Mouse (Mus musculus) bone marrow macrophage, adult 2 months (primary cell): ENCODE data around the gene Rpl32.

Experiments
- CTCF ChIP-seq: IDR thresholded peaks from 2 replicates; pipeline ENCODE4 v1.5.1; 2012; ENCODE audit warnings: low read depth, mild to moderate bottlenecking, low read length, moderate library complexity
- POLR2A ChIP-seq: IDR thresholded peaks from 2 replicates; pipeline ENCODE4 v1.6.1; 2012; ENCODE audit warnings: mild to moderate bottlenecking, low read depth, low read length, borderline replicate concordance

DNA sequence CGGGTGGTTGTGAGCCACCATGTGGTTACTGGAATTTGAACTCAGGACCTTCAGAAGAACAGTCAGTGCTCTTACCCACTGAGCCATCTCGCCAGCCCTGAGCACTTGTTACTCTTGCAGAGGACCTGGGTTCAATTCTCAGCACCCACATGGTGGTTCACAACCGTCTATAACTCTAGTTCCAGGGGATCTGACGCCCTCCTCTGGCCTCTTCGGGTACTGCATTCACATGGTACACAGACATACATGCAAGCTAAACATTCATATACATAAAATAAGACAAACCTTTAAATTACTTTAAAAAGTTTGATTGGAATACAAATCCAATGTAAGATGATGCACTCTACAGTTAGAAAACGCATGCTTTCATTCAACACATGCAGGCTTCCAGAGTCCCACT lies 36.3 kb downstream of the Rpl32 start:
- no peak for TF ChIP-seq CTCF
- TF ChIP-seq POLR2A, result no peak
